Mouse (Mus musculus) frontal cortex, postnatal 14 days (tissue): Measurements from ENCODE around the gene Ror1.

Source experiments
- DNase-seq, 2 experiments: peaks; one replicate each; pipeline ENCODE4 v3.0.0; 2022; ENCODE audit warnings: low spot score in 2 of 2

Ror1 gene

DNA sequence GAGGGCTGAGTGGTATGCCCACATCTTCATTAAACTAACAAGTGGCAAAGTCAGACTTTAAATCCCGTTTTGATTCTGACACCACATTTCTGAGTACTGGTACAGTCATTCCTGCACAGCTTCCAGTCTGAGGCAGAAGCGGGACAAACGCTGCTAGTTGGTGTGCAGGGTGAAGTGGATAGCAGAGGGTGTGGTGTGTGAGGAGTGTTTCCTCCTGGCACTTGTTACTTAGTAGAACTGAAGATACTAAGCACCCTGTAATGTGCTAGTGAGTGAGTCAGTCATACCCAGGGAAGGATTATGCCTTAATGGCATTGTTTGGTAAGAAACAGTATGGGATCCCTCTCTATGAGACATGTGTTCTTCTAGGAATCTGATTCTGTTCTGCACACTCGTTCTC is 115.7 kb downstream of the Ror1 start:
- no peak for DNase-seq

DNA sequence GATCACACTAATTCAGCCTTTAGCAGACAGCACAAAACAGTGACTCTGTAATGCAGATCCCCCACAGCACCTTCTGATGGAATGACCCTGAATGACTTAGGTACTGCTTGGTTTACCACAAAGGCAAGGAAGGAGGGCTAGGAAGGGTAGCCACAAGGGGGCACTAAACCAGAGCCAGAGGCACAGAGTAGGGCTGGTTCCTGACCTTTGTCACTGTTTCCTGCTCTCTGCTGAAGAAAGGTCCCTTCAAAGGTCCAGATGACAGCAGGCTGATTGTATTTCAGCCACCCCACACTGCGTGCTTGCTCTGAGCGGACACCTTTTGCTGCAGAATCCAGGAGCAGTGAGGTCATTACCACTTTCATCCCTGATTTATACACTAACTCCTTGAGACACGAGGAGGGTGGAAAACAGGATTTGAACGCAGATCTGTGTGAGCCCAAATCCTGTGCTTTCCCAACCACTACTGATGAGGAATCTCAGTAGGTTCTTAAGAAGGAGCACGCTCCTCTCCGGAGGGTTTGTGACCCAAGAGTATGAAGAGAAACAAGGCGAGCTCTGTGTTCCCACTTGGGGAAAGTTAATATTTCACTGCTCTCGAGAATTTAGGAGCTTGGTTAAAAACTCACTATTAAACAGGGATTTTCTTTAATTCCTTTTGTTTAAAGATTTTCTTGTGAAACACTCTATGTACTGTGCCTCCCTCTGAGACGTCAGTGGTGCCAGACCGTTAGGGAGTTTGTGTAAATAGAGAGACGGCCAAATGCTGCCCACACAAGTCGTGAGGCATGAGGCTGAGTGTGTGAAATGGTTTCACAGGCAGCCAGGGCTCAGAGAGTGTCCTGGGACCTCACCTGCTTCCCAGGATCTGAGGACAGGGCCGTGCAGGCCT is 119.0 kb downstream of the Ror1 start:
- DNase-seq = no peak

DNA sequence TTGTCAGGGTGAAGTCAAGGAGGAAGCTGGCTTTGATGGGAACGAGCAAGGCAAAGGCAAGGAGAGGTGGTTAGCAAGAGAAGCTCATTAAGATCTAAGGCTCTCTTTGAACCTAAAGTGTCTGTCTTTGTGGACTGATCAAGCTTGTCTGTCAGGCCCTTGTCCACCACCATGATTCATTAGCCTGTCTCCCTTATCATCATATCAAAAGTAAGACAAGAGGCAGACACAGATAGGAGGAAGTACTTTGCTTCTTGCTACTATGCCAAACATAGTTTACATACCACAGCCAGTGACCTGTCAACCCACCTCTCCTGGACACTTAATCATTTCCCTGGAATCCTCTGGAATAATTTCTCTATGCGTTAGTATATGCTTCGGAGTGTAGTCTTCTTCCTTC is 121.0 kb downstream of the Ror1 start:
- no peak for DNase-seq

GRCm38 (mm10) chr4:100219026-100219425 is 123.4 kb downstream of the Ror1 start:
- DNase-seq = no peak

- DNase-seq = no peak
Measured at GRCm38 (mm10) chr4:100219599-100219998, 124.0 kb downstream of the Ror1 start.

DNA sequence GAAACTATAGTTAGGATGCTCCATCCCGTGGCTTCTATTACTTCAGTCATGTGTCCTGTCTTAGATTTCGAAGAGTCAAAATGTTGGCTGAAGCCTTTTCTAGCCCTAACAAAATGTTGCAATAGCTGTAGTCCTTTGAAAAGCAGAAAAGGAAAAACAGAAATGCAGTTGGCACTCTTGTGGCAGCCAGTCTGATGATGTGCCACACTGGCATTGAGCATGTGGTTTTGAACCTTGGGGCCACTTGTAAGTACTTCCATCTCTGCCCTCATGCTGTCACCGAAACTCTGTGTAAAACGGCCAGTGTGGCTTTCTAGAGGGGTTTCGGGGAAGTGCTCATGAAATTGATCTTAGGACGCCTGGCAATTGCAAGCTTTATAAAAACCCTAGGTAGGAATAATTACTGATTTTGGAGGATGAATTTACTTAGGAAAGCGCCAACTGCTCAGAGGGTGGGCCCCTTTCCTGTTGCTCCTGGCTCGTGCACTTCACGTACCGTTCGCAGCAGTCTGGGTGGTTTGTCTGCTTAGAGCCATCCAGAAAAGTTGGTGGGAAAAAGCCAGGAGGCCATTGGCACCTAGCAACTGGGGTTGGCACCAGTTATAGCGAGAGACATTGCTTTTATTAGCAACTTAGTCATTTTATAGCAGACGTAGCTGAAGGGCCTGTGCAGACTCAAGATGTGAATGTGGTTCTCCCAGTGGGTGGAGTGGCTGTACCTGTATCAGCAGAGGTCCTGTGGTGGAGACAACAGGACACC is 126.6 kb downstream of the Ror1 start:
- DNase-seq = no peak

- no peak for DNase-seq
Measured at GRCm38 (mm10) chr4:100223532-100223931, 127.9 kb downstream of the Ror1 start.

DNA sequence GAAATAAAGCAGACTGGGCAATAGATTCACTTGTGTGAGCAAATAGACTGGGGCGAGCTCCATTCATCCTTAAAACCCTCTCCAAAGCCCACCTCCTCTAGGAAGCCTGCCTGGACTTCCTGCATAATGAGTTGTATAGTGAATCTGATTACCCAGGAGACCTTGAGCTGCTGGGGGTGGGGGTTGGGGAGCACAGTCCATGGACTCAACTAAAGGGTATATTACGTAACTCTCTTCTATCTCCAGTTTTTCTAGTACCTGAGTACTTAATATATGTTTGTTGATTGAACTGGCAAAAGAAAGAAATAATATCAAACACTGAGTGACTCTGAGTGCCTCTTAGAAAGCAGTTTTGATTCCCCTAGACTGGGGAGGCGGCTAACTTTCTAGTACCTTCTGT is 128.4 kb downstream of the Ror1 start:
- no peak for DNase-seq

DNA sequence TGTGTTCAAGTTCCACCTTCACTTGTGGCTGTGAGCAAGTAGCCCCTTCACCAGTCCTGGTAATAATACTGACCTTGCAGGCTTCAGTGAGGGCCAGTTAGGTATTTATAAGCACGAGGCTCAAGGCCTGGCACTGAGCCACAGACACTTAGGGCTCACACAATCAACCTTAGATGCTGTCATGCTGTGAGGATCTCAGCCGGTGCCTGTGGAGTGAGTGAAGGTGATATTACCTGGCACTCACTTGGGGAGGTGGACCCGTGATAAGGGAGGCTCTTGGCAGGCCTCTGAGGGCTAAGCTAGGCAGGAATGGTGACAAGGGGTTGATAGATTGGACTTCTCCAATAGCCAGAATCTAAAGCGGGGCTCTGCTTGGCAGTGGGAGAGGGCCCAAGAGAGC is 131.0 kb downstream of the Ror1 start:
- no peak for DNase-seq

GRCm38 (mm10) chr4:100228106-100228505 is 132.5 kb downstream of the Ror1 start:
- DNase-seq = no peak

DNA sequence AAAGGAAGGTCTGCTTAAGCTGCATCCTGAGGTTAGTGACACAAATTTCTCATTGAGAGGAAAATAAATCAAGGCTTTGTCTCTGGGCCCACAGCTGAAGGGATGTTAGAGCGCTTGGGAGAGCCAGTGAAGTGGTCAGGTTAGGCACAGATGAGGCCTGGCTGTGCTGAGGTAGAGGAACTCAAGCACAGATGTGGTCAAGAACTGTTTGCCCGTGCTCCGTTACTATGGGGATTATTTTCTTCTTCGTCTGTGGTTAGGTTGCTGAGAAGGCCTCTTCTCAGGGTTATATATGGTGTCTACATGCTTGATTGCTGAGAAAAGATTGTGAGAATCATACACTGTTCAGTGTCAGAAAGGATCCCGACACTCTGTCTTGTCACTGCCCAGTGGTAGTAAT is 134.7 kb downstream of the Ror1 start:
- DNase-seq = no peak

GRCm38 (mm10) chr4:100230963-100231362 is 135.4 kb downstream of the Ror1 start:
- no peak for DNase-seq

DNA sequence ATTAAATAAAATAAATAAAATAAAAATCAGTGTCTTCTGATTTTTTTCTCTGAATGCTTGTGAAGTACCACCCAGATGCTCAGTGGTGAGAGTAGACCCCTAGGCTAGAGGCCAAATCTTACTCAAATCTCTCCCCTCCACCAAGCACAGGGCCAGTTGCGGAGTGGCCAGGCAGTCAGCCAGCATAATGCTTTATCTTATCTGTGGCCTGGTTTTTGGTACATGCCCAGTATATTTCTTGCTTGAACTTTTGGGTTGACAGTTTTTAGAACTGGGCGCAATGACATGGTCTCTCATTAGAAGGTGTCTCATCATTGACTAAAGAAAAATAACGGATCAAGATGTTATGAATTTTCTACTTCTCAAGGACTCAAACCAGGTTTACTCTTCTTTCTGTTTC is 136.3 kb downstream of the Ror1 start:
- no peak for DNase-seq

DNA sequence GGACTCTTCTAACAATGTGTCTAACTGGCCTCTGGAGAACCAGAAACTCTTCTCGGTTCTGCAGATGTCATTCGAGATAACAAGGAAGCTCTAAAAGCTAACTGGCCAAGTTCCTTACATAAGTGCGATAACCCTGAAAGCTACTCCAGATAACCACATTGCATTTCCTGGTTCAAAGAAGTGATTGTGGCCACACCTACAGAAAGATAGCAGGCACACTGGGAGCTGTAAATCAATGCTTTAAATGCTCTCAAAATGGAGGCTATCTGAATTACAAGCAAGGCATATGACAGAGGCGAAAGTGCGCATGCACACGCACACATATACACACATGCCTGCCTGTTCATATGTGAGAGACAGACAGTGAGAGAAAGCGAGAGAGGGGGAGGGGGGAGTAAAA is 136.9 kb downstream of the Ror1 start:
- no peak for DNase-seq

DNA sequence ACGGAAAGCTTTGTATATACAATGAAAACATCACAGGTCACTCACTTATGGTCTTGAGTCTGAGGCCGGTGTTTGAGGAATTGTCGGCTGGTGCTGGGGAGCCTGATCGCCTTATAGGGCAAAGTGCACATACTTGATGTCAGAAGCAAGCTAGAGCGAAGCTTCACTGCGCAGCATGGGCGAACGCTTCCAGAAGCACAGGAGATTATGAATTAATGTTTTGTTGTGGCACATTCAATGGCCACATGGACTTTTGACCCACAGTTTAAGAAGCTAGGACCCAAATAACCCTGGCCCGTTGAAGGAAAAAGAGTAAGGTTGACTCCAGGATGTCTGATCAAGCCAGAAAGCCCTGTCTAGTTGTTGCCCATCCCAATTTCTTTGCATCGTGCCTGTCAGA is 138.2 kb downstream of the Ror1 start:
- no peak for DNase-seq

DNA sequence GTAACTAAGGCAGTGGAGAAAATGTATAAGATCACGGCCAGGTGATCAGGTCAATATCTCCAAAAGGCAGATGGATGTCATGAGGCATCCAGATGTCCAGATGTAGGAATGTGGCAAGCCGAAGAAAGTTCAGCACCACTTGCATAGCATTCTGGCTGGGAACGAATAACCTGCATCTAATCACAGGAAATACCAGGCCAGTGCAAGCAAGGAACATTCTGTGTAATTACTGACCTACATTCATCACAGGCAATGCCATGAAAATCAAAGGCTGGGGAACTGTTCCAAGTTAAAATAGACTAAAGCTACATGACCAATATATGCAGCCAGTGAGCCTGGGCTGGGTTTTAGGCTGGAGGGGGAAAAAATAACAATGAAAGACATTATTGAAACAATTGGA is 140.7 kb downstream of the Ror1 start:
- no peak for DNase-seq

GRCm38 (mm10) chr4:100242061-100242756 is 146.6 kb downstream of the Ror1 start:
- no peak for DNase-seq

DNA sequence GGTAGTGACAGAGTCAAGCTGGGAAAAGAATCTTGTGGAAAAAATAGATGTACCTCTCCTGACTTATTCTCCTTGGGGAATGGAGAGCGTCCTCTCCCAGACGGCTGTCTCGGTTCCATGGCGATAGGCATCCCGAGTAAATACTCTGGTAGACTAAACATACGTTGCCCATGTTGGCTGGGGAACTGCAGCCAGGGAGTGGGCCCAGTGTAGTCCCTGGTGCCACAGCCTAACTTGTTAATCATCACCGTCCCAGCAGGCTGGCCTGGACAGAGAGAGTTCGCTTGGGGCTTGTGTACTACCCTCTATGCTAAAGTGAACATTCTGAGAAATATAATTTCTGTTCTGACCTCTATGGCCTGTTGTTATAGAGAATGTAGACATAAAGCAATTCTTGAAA is 148.7 kb downstream of the Ror1 start:
- DNase-seq = no peak

- DNase-seq = no peak
Measured at GRCm38 (mm10) chr4:100244701-100245100, 149.1 kb downstream of the Ror1 start.

- no peak for DNase-seq
Measured at GRCm38 (mm10) chr4:100247826-100248225, 152.2 kb downstream of the Ror1 start.

DNA sequence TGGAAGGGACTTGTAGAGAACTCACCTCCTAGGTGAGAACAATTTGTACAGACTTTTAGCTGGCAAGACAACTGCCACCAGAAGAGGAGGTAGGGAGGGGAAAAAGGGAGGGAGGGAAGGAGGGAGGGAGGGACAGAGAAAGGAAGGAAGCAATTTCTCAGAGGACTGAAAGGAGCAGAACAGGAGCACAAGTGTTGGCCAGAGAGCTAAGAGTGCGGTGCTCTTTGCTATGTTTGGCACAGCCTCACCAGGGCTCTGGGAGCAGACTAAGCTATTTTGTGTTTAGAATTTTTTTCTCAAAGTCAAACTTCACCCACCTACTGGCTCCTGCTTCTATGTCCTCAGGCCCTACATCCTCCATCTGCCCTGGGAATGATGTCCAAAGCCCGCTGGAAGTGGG is 152.7 kb downstream of the Ror1 start:
- no peak for DNase-seq

DNA sequence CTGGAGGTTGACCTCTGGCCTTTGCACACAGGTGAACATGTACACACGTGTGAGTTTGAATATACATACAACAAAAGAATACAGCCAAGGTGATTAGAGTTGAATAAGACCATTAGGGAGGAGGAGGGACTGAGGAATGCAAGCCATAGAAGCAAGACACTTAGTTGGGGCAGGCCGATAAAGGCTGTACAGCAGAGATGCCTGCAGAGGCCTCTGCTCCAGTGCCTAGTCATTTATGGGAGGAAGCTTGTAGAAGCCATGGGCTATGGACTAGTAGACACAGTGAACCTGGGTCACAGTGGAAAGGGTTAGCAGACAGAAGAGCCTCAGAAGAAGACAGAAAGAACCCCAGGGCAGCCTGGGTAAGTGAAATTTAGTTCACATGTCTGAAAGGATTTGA is 155.7 kb downstream of the Ror1 start:
- no peak for DNase-seq

GRCm38 (mm10) chr4:100252050-100252449 is 156.5 kb downstream of the Ror1 start:
- no peak for DNase-seq
